Mouse (Mus musculus) embryonic fibroblast, embryonic 13.5 days (primary cell): ENCODE results near the gene Gpa33. TPM values are rescaled to one million over a fixed set of nuclear protein-coding genes. Genes with fewer than 3 reads are reported as not detected.

Experiments
- H3K27ac ChIP-seq: 2 replicates; pipeline ENCODE4 v1.5.1; 2012; ENCODE audit warnings: low read length, control low read depth, inconsistent platforms; ENCODE audit not compliant: insufficient read depth
- H3K4me1 ChIP-seq: 2 replicates; pipeline ENCODE4 v1.6.1; 2011; ENCODE audit warnings: low read length; ENCODE audit not compliant: control insufficient read depth, insufficient read depth
- H3K4me3 ChIP-seq: 2 replicates; pipeline ENCODE4 v1.5.1; 2011; ENCODE audit warnings: mild to moderate bottlenecking, control low read depth, low read length; ENCODE audit not compliant: insufficient read depth
- CTCF ChIP-seq: IDR thresholded peaks from 2 replicates; pipeline ENCODE4 v1.5.1; 2011; ENCODE audit warnings: mild to moderate bottlenecking, control low read depth, low read length, moderate library complexity, borderline replicate concordance; ENCODE audit not compliant: insufficient read depth
- POLR2A ChIP-seq: IDR thresholded peaks from 2 replicates; pipeline ENCODE4 v1.6.1; 2011; ENCODE audit warnings: low read depth, mild to moderate bottlenecking, control low read depth, low read length, moderate library complexity
- polyA plus RNA-seq: library from polyadenylated mRNA; stranded (reverse); fragments of >200 nt; gene quantifications from 2 replicates; pipeline ENCODE4 v1.2.4, GENCODE M21; 2011; ENCODE audit warnings: low read depth; ENCODE audit not compliant: missing spikeins, insufficient read length

The Gpa33 gene
- polyA plus RNA-seq, 1 experiment = not detected

DNA sequence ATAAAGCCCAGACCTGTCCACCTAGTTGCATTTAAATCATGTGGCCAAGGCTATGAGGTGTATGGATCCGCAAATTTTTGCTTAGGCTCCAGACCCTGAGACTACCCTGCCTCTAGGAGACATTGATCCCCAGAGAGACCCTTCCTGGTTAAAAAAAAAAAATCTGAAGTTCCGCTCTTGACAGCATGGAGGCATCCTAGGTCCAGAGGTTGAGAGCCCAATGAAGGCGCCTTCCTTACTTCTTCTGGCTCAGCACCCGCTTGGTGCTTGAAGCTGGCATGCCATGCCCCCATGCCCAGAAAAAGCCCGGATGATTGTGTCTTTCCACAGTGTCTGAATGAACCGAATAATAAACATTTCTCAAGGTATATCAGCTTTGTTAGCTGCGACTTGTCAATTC, 51.5 kb downstream of the Gpa33 start:
- TF ChIP-seq CTCF (no peak), POLR2A (no peak)
- Histone ChIP-seq H3K4me3 (no peak overlapping the region), H3K4me1 (no peaks in the 10 kb centered on the region), H3K27ac (no peak overlapping the region)

DNA sequence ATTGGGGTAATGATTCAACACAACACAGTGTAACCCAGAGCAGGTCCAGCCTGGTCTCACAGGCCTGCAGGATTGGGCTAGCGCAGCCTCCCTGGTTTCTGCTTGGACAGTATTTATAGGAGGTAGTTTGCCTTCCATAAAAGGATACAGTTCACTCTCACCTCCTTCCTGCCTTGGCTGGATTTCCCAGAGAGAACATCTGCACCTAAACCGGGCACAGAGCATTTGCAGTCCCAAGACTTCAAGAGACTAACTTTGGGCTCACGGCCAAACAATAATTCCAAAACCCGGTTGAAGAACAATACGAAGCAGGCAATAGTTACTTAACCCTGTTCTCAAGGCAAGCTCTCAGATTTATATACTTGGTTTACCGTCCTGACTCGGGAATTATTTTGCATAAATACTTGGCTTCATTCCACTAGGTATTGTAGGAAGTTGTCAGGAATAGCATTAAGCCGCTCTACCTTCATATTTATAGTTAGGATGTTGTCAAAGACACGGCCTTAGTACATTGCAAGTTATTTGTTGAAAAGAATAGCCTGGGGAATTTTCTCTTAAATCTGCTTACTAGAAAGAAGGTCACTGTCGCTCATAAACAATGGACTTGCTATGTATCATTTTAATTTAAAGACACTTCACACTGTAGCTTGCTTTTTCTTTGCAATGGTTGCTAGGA, 53.1 kb downstream of the Gpa33 start:
- no peaks in the 10 kb centered on the region for H3K4me1 ChIP-seq
- no peak overlapping the region for H3K4me3 ChIP-seq
- TF ChIP-seq POLR2A (no peak), CTCF (no peak)
- H3K27ac ChIP-seq = no peak overlapping the region

DNA sequence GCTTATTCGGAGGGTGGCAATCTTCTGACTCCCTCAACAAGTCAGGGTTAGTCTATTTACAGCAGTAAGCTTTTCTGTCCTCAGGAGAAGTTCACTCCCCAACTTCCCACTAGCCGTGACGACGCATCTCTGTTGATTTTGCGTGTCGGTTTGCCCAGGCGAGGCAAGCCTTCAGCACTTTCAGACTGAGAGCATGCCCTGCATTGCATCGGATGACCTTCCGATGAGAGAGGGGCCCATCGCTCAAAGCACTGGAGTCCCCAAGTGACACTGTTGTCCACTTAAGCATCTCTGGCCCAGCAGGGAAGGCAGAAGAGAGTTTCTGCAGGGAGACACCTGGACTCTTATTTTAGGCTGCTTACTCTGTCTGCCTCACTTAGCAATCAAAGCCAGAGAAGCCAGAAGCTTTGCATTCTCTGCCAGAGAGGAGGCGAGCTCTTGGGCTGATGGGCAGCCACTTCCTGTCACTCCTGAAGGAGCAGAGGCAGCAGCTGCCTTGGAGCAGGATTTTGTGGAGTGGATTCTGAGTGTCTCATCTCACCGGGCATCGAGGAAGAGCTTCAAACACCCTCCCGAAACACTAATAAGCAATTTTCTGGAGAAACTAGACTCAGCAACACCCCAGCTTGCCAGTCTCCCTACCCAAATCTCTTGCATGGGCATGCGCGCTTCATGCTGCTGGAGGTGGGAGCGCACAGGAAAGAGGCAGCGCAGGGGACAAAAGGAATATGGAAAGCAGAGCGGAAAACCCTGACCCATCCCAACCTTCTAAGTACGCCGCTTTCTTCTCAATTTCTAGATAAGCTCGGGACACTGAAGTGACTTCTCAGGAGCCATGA, 54.6 kb downstream of the Gpa33 start:
- Histone ChIP-seq H3K4me1 (no peaks in the 10 kb centered on the region), H3K4me3 (no peak overlapping the region), H3K27ac (no peak overlapping the region)
- TF ChIP-seq POLR2A (no peak), CTCF (no peak)

DNA sequence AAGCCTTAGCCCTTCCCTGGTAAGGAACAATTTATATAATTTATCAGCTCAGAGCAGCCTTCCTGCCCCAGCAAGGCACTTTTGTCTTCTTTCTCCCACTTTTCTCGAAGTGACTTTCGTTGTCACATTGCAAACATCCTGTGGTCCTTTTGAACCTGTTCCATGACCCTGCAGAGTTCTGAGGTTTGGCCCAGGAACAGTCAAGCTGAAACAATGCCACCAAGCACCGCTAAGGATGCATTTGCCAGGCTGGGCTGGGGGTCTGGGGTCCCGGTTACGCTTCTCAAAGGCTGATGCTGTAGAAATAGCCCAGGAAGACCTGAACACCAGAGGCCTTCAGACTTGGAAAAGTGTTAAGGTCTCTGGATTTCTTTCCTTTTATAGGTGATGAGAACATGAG, 55.3 kb downstream of the Gpa33 start:
- TF ChIP-seq CTCF = no peak
- TF ChIP-seq POLR2A = no peak
- Histone ChIP-seq H3K4me3 (no peak overlapping the region), H3K27ac (no peak overlapping the region), H3K4me1 (no peaks in the 10 kb centered on the region)

DNA sequence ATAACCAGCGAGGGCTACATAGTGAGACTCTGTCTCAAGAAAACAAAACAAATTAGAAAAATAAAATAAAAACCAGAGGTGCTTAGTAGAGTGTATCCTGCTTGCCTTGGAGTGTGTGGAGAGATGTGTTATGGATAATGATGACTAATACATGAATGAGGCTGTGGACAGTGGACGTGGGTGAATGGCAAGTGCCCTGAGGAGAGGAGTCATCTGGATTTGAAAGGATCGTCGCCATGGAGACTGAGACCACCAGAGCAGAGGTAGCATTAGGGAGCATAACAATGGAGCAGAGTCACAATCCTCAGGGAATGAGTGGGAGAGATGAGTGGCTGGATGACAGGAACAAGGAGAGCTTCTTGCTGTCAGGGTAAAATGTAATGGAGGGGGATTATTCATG, 59.8 kb downstream of the Gpa33 start:
- H3K4me1 ChIP-seq = no peaks in the 10 kb centered on the region
- no peak for TF ChIP-seq POLR2A
- TF ChIP-seq CTCF = no peak
- H3K27ac ChIP-seq = no peak overlapping the region
- no peak overlapping the region for H3K4me3 ChIP-seq

DNA sequence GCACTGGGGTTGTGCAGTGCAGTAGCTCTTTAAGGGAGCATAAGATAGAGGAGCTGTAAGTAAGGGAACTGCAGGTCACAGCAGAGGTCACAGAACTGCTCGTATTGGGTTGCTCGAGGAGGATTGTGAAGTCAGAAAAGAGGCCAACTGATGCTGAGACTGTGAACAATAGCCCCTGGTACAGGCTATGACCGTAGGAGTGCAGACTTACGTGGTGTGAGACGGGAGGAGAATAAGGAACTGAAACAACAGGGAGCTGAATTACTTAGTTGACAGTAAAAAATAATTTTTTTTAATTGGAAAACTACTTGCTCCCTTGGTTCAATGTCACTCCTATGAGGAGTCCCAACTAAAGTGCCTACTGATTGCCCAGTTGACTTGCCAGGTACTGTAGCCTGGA, 74.1 kb downstream of the Gpa33 start:
- no peaks in the 10 kb centered on the region for H3K4me1 ChIP-seq
- H3K4me3 ChIP-seq = no peak overlapping the region
- TF ChIP-seq CTCF (no peak), POLR2A (no peak)
- no peak overlapping the region for H3K27ac ChIP-seq

DNA sequence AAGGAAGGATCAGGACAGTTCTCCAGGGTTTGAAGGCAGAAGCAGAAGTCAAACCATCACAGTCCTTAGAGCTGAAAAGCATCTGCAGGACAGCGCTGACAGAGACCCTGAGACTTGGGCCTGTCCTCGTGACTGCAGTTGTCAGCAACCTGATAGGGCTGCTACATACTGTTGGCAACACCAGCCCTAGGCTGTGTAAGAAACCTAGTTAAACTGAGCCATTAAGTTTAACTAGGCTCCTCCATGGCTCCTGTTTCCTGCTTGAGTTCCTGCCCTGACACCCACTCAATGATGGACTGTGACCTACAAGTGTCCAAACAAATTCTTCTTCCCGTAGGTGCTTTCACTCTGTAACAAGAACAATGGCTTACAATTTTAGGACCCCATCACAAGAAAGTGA, 75.1 kb downstream of the Gpa33 start:
- Histone ChIP-seq H3K27ac (no peak overlapping the region), H3K4me1 (no peaks in the 10 kb centered on the region), H3K4me3 (no peak overlapping the region)
- no peak for TF ChIP-seq POLR2A
- no peak for TF ChIP-seq CTCF

DNA sequence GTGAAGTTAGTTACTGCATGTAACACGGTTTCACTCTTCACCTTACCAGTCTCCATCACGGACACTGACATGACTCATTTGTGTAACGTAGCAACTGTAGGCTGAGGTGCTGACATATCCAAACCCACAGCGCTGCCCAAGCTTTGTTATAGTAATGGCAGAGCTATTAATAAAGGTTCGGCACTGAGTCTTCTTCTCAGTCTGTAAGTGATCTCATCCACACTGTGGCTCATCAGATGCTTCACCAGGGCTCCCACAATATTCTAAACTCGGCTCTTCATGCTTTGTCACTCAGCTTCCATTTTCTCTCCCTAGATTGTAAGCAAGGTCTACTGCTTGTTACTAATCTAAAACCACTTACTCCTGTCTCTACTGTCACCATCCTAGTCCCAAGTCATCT, 79.3 kb downstream of the Gpa33 start:
- no peak overlapping the region for H3K27ac ChIP-seq
- no peaks in the 10 kb centered on the region for H3K4me1 ChIP-seq
- no peak for TF ChIP-seq POLR2A
- no peak for TF ChIP-seq CTCF
- H3K4me3 ChIP-seq = no peak overlapping the region

DNA sequence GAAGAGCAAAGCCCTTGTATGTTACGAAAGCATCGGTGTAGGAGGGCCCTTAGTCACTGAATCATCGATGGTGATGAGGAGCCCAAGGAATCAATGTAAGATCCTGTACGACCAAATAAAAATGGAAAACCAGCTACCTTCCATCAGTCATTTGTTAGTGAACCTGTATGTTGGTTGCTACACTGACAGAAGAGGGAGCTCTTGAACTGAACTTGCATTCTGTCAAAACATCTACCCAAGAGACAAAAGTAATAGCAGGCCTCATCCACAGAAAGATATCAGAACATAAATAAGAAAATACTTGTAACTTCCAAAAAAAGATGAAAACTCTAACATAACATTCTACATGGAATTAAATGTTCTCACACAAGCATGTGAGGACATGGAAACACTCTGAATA, 84.1 kb downstream of the Gpa33 start:
- Histone ChIP-seq H3K4me1 (no peaks in the 10 kb centered on the region), H3K27ac (no peak overlapping the region), H3K4me3 (no peak overlapping the region)
- TF ChIP-seq CTCF (no peak), POLR2A (no peak)

Other genes starting within 250 kb of the Gpa33 start
- 4.6 and 6.3 TPM in 2 replicates for gene Pou2f1, start 127.6 kb upstream of the Gpa33 start, polyA plus RNA-seq
- gene Dusp27, start 2.3 kb upstream of the Gpa33 start, polyA plus RNA-seq = 2.2 and 3.0 TPM in 2 replicates
- not detected in 2 replicates for gene Mael, start 108.5 kb downstream of the Gpa33 start, polyA plus RNA-seq
- 1.8 and 4.3 TPM in 2 replicates for gene Ildr2, start 123.9 kb downstream of the Gpa33 start, polyA plus RNA-seq
- 20.0 and 28.1 TPM in 2 replicates for gene Tada1, start 248.9 kb downstream of the Gpa33 start, polyA plus RNA-seq